Mouse (Mus musculus): ENCODE measurements around the gene Art3. TPM values are rescaled to one million over a fixed set of nuclear protein-coding genes. Genes with fewer than 3 reads are reported as not detected.

Gene Art3
- polyA plus RNA-seq (2014; fragmentation: Illumina TruSeq; extraction: RNeasy Lipid Tissue Mini Kit (QIAGEN cat#74804); ENCODE audit: low read depth, low replicate concordance), result 9.2 TPM

DNA sequence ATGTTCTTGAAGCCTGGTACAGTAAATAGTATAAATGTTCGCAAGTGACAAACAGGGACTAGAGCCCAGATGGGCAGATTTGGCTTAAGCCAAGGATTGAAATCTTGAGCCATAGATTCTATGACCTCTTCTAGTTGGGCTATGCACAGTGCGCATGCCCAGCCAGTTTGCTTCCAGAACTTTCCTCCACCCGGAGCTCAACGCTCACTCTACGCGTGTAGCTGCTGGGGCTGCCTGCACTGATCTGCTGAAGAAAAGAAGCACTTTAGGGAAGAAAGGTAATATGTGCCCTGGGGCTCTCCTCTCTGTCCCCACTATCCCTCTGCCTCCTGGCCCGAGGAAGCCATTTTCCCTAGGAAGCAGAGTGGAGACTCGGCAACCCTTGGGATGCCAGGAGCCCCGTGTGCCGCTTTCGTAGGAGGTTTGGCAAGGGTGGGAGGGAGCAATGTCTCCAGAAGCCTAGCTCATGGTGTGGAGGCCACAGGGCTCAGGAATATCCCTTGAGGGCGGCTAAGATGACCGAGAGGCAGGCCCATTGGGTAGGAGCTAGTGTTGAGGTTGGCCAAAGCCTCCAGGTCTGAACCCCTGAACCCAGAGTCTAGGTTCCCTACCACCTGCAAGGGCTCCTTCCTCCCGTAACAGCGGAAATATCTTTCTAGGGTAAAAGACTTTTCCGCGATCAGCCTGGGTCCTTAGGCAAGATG lies at the start of gene Art3:
Gene Art3 (plus strand): TSS at position 193 of the 704 bp plus-strand sequence.

DNA sequence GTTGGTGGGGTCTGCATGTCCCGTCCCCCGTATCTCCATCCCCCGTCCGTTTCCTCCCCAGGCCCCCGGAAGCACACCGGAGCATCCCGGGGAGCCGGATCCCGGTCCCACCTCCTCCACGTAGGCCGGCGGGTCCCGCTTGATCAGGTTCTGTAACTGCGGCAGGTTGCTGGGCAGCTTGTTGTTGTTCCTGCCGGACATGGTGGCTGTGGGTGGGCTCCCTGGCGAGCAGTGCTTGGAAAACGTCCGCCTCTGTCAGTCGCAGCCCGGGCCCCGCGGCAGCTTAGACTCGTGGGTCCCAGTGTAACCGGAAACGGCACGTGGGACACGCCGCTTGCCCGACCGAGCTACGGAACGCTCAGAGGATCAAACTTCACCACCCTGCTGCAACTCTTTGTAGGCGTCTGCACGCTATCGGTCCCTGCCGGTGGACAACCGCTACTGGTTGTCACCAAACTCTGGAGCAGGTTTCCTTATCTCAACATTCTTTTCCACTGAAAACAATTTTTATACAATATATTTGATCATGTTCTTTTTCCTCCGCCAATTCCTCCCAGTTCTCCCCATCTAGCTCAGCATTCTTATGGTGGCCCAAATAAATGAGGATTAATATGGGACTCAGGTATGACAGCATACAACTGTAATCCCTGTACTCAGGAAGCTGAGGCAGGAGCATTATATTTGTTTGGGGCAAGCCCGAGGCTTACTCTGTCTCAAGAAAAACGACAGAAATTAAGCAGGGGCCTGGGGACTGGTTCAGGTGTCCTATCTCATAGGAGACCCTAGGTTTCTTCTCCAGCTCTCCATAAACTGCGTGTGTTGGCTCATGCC lies 21.7 kb upstream of the Art3 start, which contains the start of gene Sdad1:
Gene Sdad1 (minus strand): TSS at position 799 of the 831 bp plus-strand sequence.

DNA sequence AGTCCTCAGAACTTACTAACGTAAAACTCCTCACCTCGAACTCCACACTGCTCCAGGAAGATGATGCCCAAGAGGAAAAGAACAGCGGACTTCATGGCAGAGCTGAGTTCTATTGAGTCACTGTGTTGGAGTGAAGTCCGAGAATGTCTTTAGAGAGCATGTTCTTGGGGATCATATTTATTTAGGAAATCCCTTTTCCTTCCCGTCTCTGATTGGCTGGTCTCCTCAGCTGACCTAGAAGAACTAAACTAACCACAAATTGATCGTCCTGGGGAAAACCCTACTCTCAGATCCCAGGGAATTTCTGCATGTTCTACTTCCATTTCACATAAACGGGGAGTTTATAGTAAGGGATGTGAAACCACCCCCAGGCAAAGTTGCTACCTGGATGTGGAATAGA lies 3.7 kb upstream of the Art3 start, which contains the start of gene Cxcl9:
Gene Cxcl9 (minus strand): TSS at position 151 of the 400 bp plus-strand sequence.

DNA sequence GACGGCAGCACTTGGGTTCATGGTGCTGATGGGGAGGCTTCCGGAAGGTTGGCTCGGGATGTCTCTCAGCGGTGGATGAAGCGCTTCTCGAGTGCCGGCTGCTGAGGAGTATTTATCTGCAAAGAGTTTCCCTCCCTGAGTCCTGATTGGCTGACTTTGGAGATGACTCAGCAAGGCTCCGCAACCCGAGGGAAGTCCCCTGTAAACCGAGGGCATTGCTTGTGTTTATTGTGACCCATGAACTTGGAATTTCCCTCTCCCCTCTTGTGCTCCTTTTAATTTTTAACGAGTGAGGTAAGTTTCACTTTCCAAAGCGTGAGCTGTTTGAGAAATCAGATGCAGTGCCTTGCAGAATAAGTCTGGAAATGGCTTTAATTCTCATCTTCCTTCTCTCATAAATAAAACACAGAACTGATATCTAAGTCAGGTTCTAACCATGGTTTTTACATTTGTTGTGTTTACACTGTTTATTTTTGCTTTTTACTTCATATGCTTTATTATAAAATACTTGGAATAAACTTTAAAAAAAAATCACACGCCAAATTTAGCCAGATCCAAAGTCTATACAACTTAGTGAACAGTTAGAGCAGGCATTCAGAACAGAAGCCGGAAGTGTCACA lies 17.3 kb downstream of the Art3 start, which contains the start of gene Cxcl10:
Gene Cxcl10 (minus strand): TSS at position 96 of the 620 bp plus-strand sequence.

DNA sequence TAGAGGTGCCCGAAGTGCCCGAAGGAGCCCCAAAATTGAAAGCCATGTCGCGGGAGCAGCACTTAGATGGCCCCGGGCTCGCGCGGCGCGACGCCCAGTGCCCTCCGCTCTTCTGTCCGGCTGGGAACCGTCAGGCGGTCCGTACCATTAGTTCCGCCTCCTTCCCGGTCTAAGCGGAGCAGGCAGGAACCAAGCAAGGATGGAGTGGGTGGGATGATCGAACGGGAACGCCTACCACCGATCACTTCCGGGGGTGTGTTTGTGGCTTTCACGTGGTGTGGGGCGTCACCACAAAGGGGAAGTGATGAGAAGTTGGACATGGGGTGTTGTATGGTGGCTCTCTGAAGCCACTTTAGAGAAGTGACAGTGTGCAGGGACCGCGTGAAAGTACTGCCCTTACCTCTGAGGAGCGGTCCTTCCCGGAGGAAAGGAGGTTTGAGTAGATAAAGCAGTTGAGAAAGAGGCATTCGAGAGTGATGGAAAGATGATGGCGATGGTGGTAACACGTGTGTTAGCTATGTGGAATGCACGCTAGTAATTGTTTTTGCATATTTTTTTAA lies 103.5 kb downstream of the Art3 start, which contains the start of gene Nup54:
Gene Nup54 (minus strand): TSS at position 195 of the 560 bp plus-strand sequence.

Other genes starting within 250 kb of the Art3 start
- 155 TPM for gene G3bp2, start 248.1 kb upstream of the Art3 start, polyA plus RNA-seq (2014; fragmentation: Illumina TruSeq; extraction: RNeasy Lipid Tissue Mini Kit (QIAGEN cat#74804); ENCODE audit: low read depth, low replicate concordance)
- gene Uso1, start 193.9 kb upstream of the Art3 start, polyA plus RNA-seq (2014; fragmentation: Illumina TruSeq; extraction: RNeasy Lipid Tissue Mini Kit (QIAGEN cat#74804); ENCODE audit: low read depth, low replicate concordance), result 134 TPM
- gene U90926, start 116.4 kb upstream of the Art3 start, polyA plus RNA-seq (2014; fragmentation: Illumina TruSeq; extraction: RNeasy Lipid Tissue Mini Kit (QIAGEN cat#74804); ENCODE audit: low read depth, low replicate concordance), result not detected
- not detected for gene Ppef2, start 75.5 kb upstream of the Art3 start, polyA plus RNA-seq (2014; fragmentation: Illumina TruSeq; extraction: RNeasy Lipid Tissue Mini Kit (QIAGEN cat#74804); ENCODE audit: low read depth, low replicate concordance)
- gene Naaa, start 53.7 kb upstream of the Art3 start, polyA plus RNA-seq (2014; fragmentation: Illumina TruSeq; extraction: RNeasy Lipid Tissue Mini Kit (QIAGEN cat#74804); ENCODE audit: low read depth, low replicate concordance), result 6.7 TPM
- 9.9 TPM for gene Sdad1, start 21.3 kb upstream of the Art3 start, polyA plus RNA-seq (2014; fragmentation: Illumina TruSeq; extraction: RNeasy Lipid Tissue Mini Kit (QIAGEN cat#74804); ENCODE audit: low read depth, low replicate concordance)
- 2.2 TPM for gene Cxcl9, start 3.7 kb upstream of the Art3 start, polyA plus RNA-seq (2014; fragmentation: Illumina TruSeq; extraction: RNeasy Lipid Tissue Mini Kit (QIAGEN cat#74804); ENCODE audit: low read depth, low replicate concordance)
- 6.3 TPM for gene Cxcl10, start 17.1 kb downstream of the Art3 start, polyA plus RNA-seq (2014; fragmentation: Illumina TruSeq; extraction: RNeasy Lipid Tissue Mini Kit (QIAGEN cat#74804); ENCODE audit: low read depth, low replicate concordance)
- 34.6 TPM for gene Nup54, start 103.4 kb downstream of the Art3 start, polyA plus RNA-seq (2014; fragmentation: Illumina TruSeq; extraction: RNeasy Lipid Tissue Mini Kit (QIAGEN cat#74804); ENCODE audit: low read depth, low replicate concordance)
- gene Scarb2, start 175.0 kb downstream of the Art3 start, polyA plus RNA-seq (2014; fragmentation: Illumina TruSeq; extraction: RNeasy Lipid Tissue Mini Kit (QIAGEN cat#74804); ENCODE audit: low read depth, low replicate concordance), result 52.7 TPM
- gene Fam47e, start 223.2 kb downstream of the Art3 start, polyA plus RNA-seq (2014; fragmentation: Illumina TruSeq; extraction: RNeasy Lipid Tissue Mini Kit (QIAGEN cat#74804); ENCODE audit: low read depth, low replicate concordance), result 1.4 TPM

Data from kidney, adult 10 weeks (tissue).